Mouse (Mus musculus): Measurements from ENCODE around the gene Prn.

Gene Prn

GRCm38 (mm10) chr2:131906846-131907245 lies 2.9 kb upstream of the Prn start:
- DNase-seq (ENCODE audit: low read depth, low spot score): no peak

- no peak for DNase-seq (ENCODE audit: low read depth, low spot score)
Observed at GRCm38 (mm10) chr2:131907311-131907710, 2.4 kb upstream of the Prn start.

- DNase-seq (ENCODE audit: low read depth, low spot score): no peak
Observed at GRCm38 (mm10) chr2:131908351-131908861, 1.4 kb upstream of the Prn start.

- no peak for DNase-seq (ENCODE audit: low read depth, low spot score)
Observed at GRCm38 (mm10) chr2:131908906-131909305, 851 bp upstream of the Prn start.

GRCm38 (mm10) chr2:131910847-131911246 lies 1.1 kb downstream of the Prn start:
- DNase-seq (ENCODE audit: low read depth, low spot score): no peak

GRCm38 (mm10) chr2:131911341-131911740 lies 1.6 kb downstream of the Prn start:
- DNase-seq (ENCODE audit: low read depth, low spot score): no peak

GRCm38 (mm10) chr2:131912526-131913258 lies 2.9 kb downstream of the Prn start:
- no peak for DNase-seq (ENCODE audit: low read depth, low spot score)

GRCm38 (mm10) chr2:131932275-131932902 lies 22.6 kb downstream of the Prn start:
- no peak for DNase-seq (ENCODE audit: low read depth, low spot score)

- no peak for DNase-seq (ENCODE audit: low read depth, low spot score)
Observed at GRCm38 (mm10) chr2:131933013-131933412, 23.3 kb downstream of the Prn start.

GRCm38 (mm10) chr2:131933598-131933997 lies 23.8 kb downstream of the Prn start:
- DNase-seq (ENCODE audit: low read depth, low spot score): no peak

GRCm38 (mm10) chr2:131934243-131934642 lies 24.5 kb downstream of the Prn start:
- DNase-seq (ENCODE audit: low read depth, low spot score): no peak

- no peak for DNase-seq (ENCODE audit: low read depth, low spot score)
Observed at GRCm38 (mm10) chr2:131935390-131936105, 25.8 kb downstream of the Prn start.

GRCm38 (mm10) chr2:131936410-131936809 lies 26.7 kb downstream of the Prn start:
- DNase-seq (ENCODE audit: low read depth, low spot score): no peak

- no peak for DNase-seq (ENCODE audit: low read depth, low spot score)
Observed at GRCm38 (mm10) chr2:131939404-131940111, 29.8 kb downstream of the Prn start.

- DNase-seq (ENCODE audit: low read depth, low spot score): no peak
Observed at GRCm38 (mm10) chr2:131940506-131940905, 30.7 kb downstream of the Prn start.

GRCm38 (mm10) chr2:131941501-131941900 lies 31.7 kb downstream of the Prn start:
- no peak for DNase-seq (ENCODE audit: low read depth, low spot score)

GRCm38 (mm10) chr2:131944370-131944769 lies 34.6 kb downstream of the Prn start:
- DNase-seq (ENCODE audit: low read depth, low spot score): no peak

GRCm38 (mm10) chr2:131945225-131945624 lies 35.5 kb downstream of the Prn start:
- DNase-seq (ENCODE audit: low read depth, low spot score): no peak

- no peak for DNase-seq (ENCODE audit: low read depth, low spot score)
Observed at GRCm38 (mm10) chr2:131945765-131946164, 36.0 kb downstream of the Prn start.

- DNase-seq (ENCODE audit: low read depth, low spot score): no peak
Observed at GRCm38 (mm10) chr2:131946351-131946750, 36.6 kb downstream of the Prn start.

- DNase-seq (ENCODE audit: low read depth, low spot score): no peak
Observed at GRCm38 (mm10) chr2:131948156-131948555, 38.4 kb downstream of the Prn start.

All from brain, embryonic 18.5 days (tissue).